Mouse (Mus musculus) megakaryocyte, embryonic 14.5 days (primary cell): Measurements from ENCODE around the gene Slc2a1.

Experiments used
- FLI1 ChIP-seq: IDR thresholded peaks from 2 replicates; pipeline ENCODE4 v1.6.1; 2012; ENCODE audit warnings: low read length, inconsistent platforms, mixed read lengths
- GATA1 ChIP-seq: IDR thresholded peaks from 3 replicates; pipeline ENCODE4 v1.6.1; 2012; ENCODE audit warnings: mixed read lengths, low read length, inconsistent platforms, borderline replicate concordance

DNA sequence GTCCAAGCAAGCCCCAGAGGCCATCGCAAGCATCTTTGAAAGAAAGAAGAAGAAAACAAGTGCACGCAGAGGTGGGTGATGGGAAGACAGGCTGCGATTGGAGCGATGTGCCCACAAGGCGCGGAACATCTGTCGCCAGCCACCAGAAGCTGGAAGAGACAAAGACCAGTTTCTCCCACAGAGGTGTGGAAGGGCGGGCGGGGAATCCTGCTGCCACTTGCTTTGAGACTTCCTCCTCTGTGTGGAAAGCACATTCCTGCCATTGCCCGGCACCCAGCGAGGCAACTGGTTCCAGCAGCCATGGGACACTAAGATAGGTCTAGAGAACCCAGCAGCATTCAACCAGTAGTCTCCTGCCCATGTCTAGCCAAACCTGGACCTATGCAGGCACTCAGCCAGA, 32.2 kb upstream of the Slc2a1 start:
- no peak for TF ChIP-seq GATA1
- TF ChIP-seq FLI1 = no peak
